Mouse (Mus musculus): Measurements from ENCODE around the gene Mlst8. TPM values are rescaled to one million over a fixed set of nuclear protein-coding genes. Genes with fewer than 3 reads are reported as not detected.
"Not testable (repeated sequence)": the region's sequence is repeated elsewhere in the genome, so short reads cannot be mapped to it uniquely, and the experiment has no call there.

Gene Mlst8
- total and polyA plus RNA-seq, 3 experiments: 7.0 to 17.2 (median 7.1) TPM

DNA sequence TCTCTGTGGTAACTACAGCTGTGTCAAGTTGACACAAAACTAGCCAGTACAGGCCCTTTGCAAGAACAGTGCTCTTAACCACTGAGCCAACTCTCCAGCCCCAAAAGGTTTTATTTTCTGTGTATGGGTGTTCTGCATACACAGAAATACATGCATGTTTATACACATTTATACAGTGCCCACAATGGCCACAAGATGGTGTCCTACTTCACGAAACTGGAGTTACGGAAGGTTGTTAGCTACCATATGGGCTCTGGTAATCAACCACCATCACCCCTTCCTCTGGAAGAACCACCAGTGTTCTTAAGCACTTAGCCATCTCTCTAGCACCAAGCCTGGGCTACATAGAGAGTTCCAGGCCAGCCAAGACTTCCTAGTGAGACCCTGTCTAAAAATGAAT, 17.3 kb downstream of the Mlst8 start:
- Histone ChIP-seq H3K9me3 (replicated peaks) (no peaks in the 10 kb centered on the region), H3K36me3 (replicated peaks) (peaks cover 36% of the 10 kb centered on the region), H3K4me3 (ENCODE audit: low read depth, low read length) (no peak overlapping the region), H3K4me1 (ENCODE audit: insufficient read depth, low read depth, low read length) (peaks cover 19% of the 10 kb centered on the region), H3K27me3 (ENCODE audit: insufficient read depth, low read length) (no peaks in the 10 kb centered on the region)
- ATAC-seq (ENCODE audit: extremely low read depth, insufficient number of reproducible peaks, low FRiP score, poor library complexity, severe bottlenecking) (no peak), DNase-seq (ENCODE audit: low spot score) (no peak)
- TF ChIP-seq CTCF (IDR thresholded peaks at IDR 0.05; ENCODE audit: low read depth, low read length) (peak; percentile 28), GATA1 (IDR thresholded peaks at IDR 0.05; ENCODE audit: borderline replicate concordance, low read length) (no peak), TAL1 (conservative IDR thresholded peaks at IDR 0.05; ENCODE audit: low read depth, low read length) (no peak)

DNA sequence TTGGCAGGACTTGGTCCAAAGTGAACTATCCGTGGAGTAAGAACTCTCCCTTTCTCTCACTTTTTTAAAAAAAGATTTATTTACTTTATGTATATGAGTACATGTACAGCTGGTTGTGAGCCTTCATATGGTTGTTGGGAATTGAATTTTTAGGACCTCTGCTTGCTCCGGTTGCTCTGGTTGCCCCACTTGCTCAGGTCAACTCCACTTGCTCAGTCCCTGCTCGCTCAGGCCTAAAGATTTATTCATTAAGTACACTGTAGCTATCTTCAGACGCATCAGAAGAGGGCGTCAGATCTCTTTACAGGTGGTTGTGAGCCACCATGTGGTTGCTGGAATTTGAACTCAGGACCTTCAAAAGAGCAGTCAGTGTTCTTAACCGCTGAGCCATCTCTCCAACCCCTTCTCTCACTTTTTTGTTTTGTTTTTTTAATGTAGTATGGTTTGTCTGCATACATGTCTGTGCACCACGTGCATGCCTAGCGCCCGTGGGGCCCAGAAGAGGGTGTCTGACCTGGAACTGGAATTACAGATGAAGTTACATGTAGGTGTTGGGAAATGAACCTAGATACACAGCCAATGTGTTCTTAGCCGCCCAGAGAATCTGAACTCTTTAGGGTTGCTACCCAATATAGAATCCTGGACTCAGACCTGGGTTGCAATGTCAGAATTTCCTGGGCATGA, 23.2 kb downstream of the Mlst8 start:
- not testable (repeated sequence) for H3K27me3 ChIP-seq (ENCODE audit: insufficient read depth, low read length); DNase-seq (ENCODE audit: low spot score); ATAC-seq (ENCODE audit: extremely low read depth, insufficient number of reproducible peaks, low FRiP score, poor library complexity, severe bottlenecking); H3K9me3 ChIP-seq (replicated peaks)
- Histone ChIP-seq H3K36me3 (replicated peaks) (peaks cover 32% of the 10 kb centered on the region), H3K4me3 (ENCODE audit: low read depth, low read length) (peak overlapping the region; percentile 76; the same call in 1 of the 2 replicates), H3K4me1 (ENCODE audit: insufficient read depth, low read depth, low read length) (peaks cover 32% of the 10 kb centered on the region)

DNA sequence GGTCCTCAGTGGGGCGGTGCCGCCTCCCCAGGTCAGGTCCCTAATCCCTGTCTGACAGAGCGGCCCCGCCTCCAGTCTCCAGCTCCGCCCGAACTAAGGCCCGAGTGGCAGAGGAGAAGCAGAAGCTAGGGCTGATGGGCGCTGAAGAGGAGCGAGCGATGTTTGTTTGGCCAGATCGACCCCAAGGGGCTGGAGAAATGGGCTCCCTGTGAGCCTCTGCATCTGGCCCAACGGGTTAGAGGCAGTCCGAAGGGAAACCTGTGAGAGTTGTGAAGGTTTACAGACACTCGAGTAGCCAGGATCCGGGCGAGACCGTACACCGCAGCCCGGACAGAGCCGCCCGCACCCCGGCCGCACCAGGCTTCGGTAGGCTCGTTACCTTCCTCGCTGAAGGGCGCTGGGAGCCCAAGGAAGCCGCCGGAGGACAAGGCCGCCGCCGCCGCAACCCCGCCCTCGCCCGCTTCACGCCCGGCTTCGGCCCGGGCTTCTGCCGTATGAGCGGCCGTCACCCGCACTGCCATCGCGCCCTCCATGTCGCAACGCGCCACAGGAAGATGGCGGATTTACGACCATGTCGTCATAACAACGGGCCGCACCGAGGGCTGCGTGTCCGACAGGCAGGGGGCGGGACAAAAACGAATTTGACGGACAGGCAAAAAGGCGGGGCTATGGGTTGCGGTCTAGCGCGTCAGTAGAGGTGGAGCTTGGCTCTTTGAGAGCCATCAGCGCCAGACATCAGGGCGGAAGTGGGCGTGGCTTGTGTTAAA, 23.9 kb downstream of the Mlst8 start:
- ATAC-seq (ENCODE audit: extremely low read depth, insufficient number of reproducible peaks, low FRiP score, poor library complexity, severe bottlenecking): peak; percentile 98
- Histone ChIP-seq H3K27me3 (ENCODE audit: insufficient read depth, low read length) (no peaks in the 10 kb centered on the region), H3K9me3 (replicated peaks) (no peaks in the 10 kb centered on the region), H3K4me3 (ENCODE audit: low read depth, low read length) (peak overlapping the region; percentile 76), H3K36me3 (replicated peaks) (peaks cover 40% of the 10 kb centered on the region), H3K4me1 (ENCODE audit: insufficient read depth, low read depth, low read length) (peaks cover 32% of the 10 kb centered on the region)
- TF ChIP-seq TAL1 (conservative IDR thresholded peaks at IDR 0.05; ENCODE audit: low read depth, low read length) (no peak), POLR2AphosphoS5 (IDR thresholded peaks at IDR 0.05; ENCODE audit: insufficient replicate concordance, low read depth, low read length) (no peak), GATA1 (IDR thresholded peaks at IDR 0.05; ENCODE audit: borderline replicate concordance, low read length) (no peak), GATA2 (IDR thresholded peaks at IDR 0.05; ENCODE audit: borderline replicate concordance, low read depth, low read length) (no peak), CTCF (IDR thresholded peaks at IDR 0.05; ENCODE audit: low read depth, low read length) (no peak)
- peak; percentile 92 for DNase-seq (ENCODE audit: low spot score)

DNA sequence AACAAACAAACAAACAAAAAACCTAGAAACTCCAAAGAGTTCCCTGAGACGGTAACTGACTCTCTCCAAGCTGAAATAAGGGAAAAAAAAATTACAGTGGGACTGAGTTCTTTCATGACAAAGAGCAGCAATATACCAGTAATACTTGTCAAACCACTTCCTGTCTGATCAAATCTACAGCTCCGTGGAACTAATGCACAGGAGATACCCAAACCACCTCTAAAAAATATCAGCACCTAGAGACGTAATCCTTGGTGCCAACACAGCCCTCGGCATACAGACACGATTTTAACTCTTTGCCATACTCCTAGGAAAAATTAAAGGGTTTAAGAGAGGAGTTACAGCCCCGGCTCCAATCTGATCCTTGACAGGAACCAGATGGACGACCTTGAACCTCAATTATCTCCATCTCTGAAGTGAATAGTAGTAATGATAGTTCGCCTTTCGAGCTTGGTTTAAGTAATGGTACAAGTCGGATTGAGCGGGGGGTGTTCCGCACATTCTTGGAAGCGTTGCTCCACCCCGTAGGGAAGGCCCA, 24.6 kb downstream of the Mlst8 start:
- Histone ChIP-seq H3K4me1 (ENCODE audit: insufficient read depth, low read depth, low read length) (peaks cover 32% of the 10 kb centered on the region), H3K36me3 (replicated peaks) (peaks cover 44% of the 10 kb centered on the region), H3K27me3 (ENCODE audit: insufficient read depth, low read length) (no peaks in the 10 kb centered on the region), H3K4me3 (ENCODE audit: low read depth, low read length) (peak overlapping the region; percentile 76), H3K9me3 (replicated peaks) (no peaks in the 10 kb centered on the region)
- ATAC-seq (ENCODE audit: extremely low read depth, insufficient number of reproducible peaks, low FRiP score, poor library complexity, severe bottlenecking) (no peak), DNase-seq (ENCODE audit: low spot score) (no peak)
- no peak for TF ChIP-seq CTCF (IDR thresholded peaks at IDR 0.05; ENCODE audit: low read depth, low read length)
- TF ChIP-seq POLR2AphosphoS5 (IDR thresholded peaks at IDR 0.05; ENCODE audit: insufficient replicate concordance, low read depth, low read length): no peak
- TF ChIP-seq GATA2 (IDR thresholded peaks at IDR 0.05; ENCODE audit: borderline replicate concordance, low read depth, low read length): no peak
- no peak for TF ChIP-seq TAL1 (conservative IDR thresholded peaks at IDR 0.05; ENCODE audit: low read depth, low read length)
- TF ChIP-seq GATA1 (IDR thresholded peaks at IDR 0.05; ENCODE audit: borderline replicate concordance, low read length): no peak

DNA sequence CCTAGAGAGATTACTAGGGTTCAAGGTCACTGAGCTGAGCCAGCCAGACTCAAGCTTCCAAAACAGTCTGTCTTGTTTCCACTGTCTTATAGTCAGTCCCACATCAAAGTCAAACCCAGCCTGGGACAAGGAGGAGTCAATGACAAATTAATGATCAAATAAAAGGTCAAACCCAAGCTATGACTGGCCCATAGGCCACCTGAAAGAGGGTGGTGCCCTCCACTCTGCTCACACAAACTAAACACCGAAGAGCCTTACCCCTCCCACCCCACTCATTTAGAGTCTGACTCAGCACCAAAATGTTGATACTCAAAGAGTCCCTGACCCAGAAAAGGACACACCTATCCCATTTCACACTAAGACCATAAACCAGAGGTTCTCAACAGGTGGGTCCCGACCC, 25.5 kb downstream of the Mlst8 start:
- Histone ChIP-seq H3K27me3 (ENCODE audit: insufficient read depth, low read length) (no peaks in the 10 kb centered on the region), H3K9me3 (replicated peaks) (no peaks in the 10 kb centered on the region), H3K4me1 (ENCODE audit: insufficient read depth, low read depth, low read length) (peaks cover 32% of the 10 kb centered on the region), H3K36me3 (replicated peaks) (peaks cover 49% of the 10 kb centered on the region), H3K4me3 (ENCODE audit: low read depth, low read length) (no peak overlapping the region; the same call in 1 of the 2 replicates)
- ATAC-seq (ENCODE audit: extremely low read depth, insufficient number of reproducible peaks, low FRiP score, poor library complexity, severe bottlenecking) (no peak), DNase-seq (ENCODE audit: low spot score) (no peak)
- TF ChIP-seq GATA2 (IDR thresholded peaks at IDR 0.05; ENCODE audit: borderline replicate concordance, low read depth, low read length) (no peak), CTCF (IDR thresholded peaks at IDR 0.05; ENCODE audit: low read depth, low read length) (no peak), GATA1 (IDR thresholded peaks at IDR 0.05; ENCODE audit: borderline replicate concordance, low read length) (no peak), TAL1 (conservative IDR thresholded peaks at IDR 0.05; ENCODE audit: low read depth, low read length) (no peak), POLR2AphosphoS5 (IDR thresholded peaks at IDR 0.05; ENCODE audit: insufficient replicate concordance, low read depth, low read length) (no peak)

DNA sequence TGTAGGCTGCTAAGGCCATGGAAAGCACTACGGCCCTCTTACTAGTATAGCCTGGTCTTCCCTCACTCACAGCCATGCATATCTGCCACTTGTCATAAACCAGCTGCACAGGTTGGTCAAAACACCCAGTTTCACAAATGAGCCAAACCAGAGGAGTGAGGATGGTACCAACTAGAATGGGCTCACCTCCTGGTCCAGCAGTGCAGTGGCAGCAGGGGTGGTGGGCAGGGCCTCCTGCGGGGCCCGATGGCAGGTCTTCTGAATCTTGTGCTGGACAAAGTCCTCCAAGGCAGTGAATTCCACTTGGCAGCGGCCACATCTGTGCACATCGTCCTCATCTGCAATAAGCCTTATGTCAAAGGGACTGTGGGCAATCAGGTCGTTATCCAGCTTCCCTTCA, 27.7 kb downstream of the Mlst8 start:
- no peak for TF ChIP-seq GATA2 (IDR thresholded peaks at IDR 0.05; ENCODE audit: borderline replicate concordance, low read depth, low read length)
- no peak for TF ChIP-seq CTCF (IDR thresholded peaks at IDR 0.05; ENCODE audit: low read depth, low read length)
- no peak for TF ChIP-seq POLR2AphosphoS5 (IDR thresholded peaks at IDR 0.05; ENCODE audit: insufficient replicate concordance, low read depth, low read length)
- no peak for TF ChIP-seq TAL1 (conservative IDR thresholded peaks at IDR 0.05; ENCODE audit: low read depth, low read length)
- Histone ChIP-seq H3K9me3 (replicated peaks) (no peaks in the 10 kb centered on the region), H3K36me3 (replicated peaks) (peaks cover 66% of the 10 kb centered on the region), H3K4me3 (ENCODE audit: low read depth, low read length) (no peak overlapping the region), H3K4me1 (ENCODE audit: insufficient read depth, low read depth, low read length) (peaks cover 32% of the 10 kb centered on the region), H3K27me3 (ENCODE audit: insufficient read depth, low read length) (no peaks in the 10 kb centered on the region)
- ATAC-seq (ENCODE audit: extremely low read depth, insufficient number of reproducible peaks, low FRiP score, poor library complexity, severe bottlenecking): no peak
- DNase-seq (ENCODE audit: low spot score): no peak
